Mouse (Mus musculus) heart, embryonic 10.5 days (tissue): Measurements from ENCODE around the gene Egfl8. TPM values are rescaled to one million over a fixed set of nuclear protein-coding genes. Genes with fewer than 3 reads are reported as not detected.

ENCODE experiments used
- DNase-seq: peaks from one replicate; pipeline ENCODE4 v3.0.0-alpha.2; 2017; ENCODE audit warnings: low spot score
- H3K27ac ChIP-seq: fragments of 300-500 bp; sonication (generic); 2 replicates; pipeline ENCODE4 v1.5.1; 2016; ENCODE audit warnings: mild to moderate bottlenecking
- H3K27me3 ChIP-seq: fragments of 300-500 bp; sonication (generic); 2 replicates; pipeline ENCODE4 v1.6.1; 2016; ENCODE audit warnings: mild to moderate bottlenecking; ENCODE audit not compliant: poor library complexity, insufficient read depth, severe bottlenecking
- H3K36me3 ChIP-seq: fragments of 300-500 bp; sonication (generic); 2 replicates; pipeline ENCODE4 v1.6.1; 2016; ENCODE audit warnings: mild to moderate bottlenecking, moderate library complexity
- H3K4me1 ChIP-seq: fragments of 300-500 bp; sonication (generic); 2 replicates; pipeline ENCODE4 v1.6.1; 2016; ENCODE audit warnings: mild to moderate bottlenecking
- H3K4me3 ChIP-seq: fragments of 300-500 bp; sonication (generic); 2 replicates; pipeline ENCODE4 v1.5.1; 2016; ENCODE audit warnings: mild to moderate bottlenecking, moderate library complexity
- H3K9me3 ChIP-seq: fragments of 300-500 bp; sonication (generic); 2 replicates; pipeline ENCODE4 v1.6.1; 2016; ENCODE audit warnings: mild to moderate bottlenecking, moderate library complexity
- WGBS: fragments of 180-500 bp; shearing (Covaris S2); methylation state at CpG from one replicate; pipeline ENCODE4 v1.1.7; 2016; 5-methylcytosine and 5-hydroxymethylcytosine counted together
- polyA plus RNA-seq: library from polyadenylated mRNA; unstranded; fragments of >200 nt; fragmentation: Nextera tagmentation; extraction: Ambion mirVana; gene quantifications from 2 replicates; pipeline ENCODE4 v1.2.1, GENCODE M21; 2016

Gene Egfl8
- polyA plus RNA-seq = 0.49 and 1.7 TPM in 2 replicates

DNA sequence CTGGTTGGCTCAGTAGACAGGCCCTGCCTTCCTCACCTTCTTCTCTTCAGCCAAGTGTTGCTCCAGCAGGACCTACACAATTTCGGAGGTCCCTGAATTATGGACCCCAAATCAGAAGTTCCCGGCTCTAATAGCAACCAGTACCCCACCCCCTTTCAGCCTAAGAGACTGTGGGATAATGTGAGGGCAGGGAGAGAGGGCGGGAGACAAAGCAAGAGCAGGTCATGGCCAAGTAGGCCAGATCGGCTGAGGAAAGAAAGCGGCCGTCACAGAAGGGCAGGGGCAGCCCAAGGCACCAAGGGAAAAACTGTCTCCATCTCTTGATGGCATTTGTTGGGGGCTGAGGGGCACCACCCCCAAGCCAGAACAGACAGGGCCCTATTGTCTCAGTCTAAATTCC lies at the start of gene Egfl8:
TSS of gene Egfl8 (minus strand) at position 101 of the 400 bp plus-strand sequence.
- H3K4me1 ChIP-seq = peaks cover 9% of the 10 kb centered on the region; the same call in 1 of the 2 replicates
- H3K4me3 ChIP-seq = no peak within 1 kb of the TSS
- 76% methylated on average over 6 of the region's 6 CpGs for WGBS
- no peak within 1 kb of the TSS for H3K27ac ChIP-seq
- no peaks in the 10 kb centered on the region for H3K9me3 ChIP-seq
- DNase-seq = no peak
- H3K27me3 ChIP-seq = no peaks in the 10 kb centered on the region
- H3K36me3 ChIP-seq = peaks cover 76% of the 10 kb centered on the region

DNA sequence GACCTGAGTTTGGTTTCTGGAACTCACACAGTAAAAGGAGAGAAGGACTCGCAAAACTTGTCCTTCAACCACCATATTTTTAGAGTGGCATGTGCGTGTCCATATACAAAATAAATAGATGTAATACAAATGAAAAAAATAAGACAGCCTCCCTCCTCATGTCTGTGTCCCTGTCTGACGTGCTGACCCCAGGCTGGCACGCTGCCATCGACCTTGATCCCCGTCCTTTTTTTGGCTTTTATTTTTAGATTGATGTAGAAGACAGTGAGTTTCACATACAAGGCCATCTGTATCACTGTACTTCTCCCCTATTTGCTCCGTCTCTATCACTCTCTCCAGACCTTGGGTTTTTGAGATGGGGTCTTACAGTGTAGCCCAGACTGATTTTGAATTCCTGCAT lies 48.7 kb upstream of the Egfl8 start:
- no peak overlapping the region for H3K4me3 ChIP-seq
- H3K27ac ChIP-seq = no peak overlapping the region
- no peak for DNase-seq
- WGBS = 68% methylated on average over 7 of the region's 7 CpGs
- H3K36me3 ChIP-seq = no peaks in the 10 kb centered on the region
- H3K27me3 ChIP-seq = peaks cover 58% of the 10 kb centered on the region
- H3K4me1 ChIP-seq = peaks cover 20% of the 10 kb centered on the region
- no peaks in the 10 kb centered on the region for H3K9me3 ChIP-seq

DNA sequence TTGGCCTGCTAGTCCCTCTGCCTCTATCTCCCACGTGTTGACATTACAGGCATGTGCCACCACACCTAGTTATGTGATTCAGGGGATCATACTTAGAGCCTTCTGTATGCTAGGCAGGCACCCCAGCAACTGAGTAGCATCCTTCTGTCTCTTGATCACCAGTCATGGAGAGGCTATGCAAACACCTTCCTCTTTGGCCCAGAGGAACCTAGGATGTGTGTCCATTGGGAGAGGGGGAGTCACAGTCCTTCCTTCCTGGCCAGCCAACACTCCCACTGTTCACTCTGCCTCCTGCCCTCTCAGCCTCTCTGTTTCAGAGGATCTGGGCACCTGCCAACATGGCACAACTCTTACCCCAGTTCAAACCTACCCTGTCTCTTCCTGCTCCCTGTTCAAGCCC lies 47.8 kb upstream of the Egfl8 start:
- WGBS = 48% methylated on average over 1 of the region's 1 CpGs
- Histone ChIP-seq H3K27ac (no peak overlapping the region), H3K4me1 (peaks cover 24% of the 10 kb centered on the region), H3K36me3 (no peaks in the 10 kb centered on the region), H3K9me3 (no peaks in the 10 kb centered on the region), H3K27me3 (peaks cover 60% of the 10 kb centered on the region), H3K4me3 (no peak overlapping the region)
- no peak for DNase-seq

DNA sequence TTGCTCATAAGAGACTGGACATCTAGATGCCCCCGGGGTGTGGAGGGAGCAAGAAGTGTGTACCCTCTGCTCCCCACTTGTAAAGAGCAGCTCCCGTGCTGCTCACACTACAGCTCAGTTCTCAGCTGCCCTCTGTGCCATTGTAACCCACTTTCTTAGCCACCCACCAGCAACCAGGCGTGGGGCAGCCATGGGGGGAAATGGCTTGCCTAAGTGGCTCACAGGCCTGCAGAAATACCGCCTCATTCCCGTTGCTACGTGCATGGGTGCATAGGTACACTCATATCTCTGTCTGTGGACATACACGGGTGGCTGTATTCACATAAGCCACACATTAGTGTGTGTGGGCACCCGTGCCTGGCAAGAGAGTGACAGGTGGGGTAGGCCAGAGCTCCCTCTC lies 47.2 kb upstream of the Egfl8 start:
- H3K27ac ChIP-seq = no peak overlapping the region
- WGBS = 83% methylated on average over 8 of the region's 8 CpGs
- no peak for DNase-seq
- peaks cover 24% of the 10 kb centered on the region for H3K4me1 ChIP-seq
- no peaks in the 10 kb centered on the region for H3K36me3 ChIP-seq
- H3K4me3 ChIP-seq = no peak overlapping the region
- peaks cover 62% of the 10 kb centered on the region for H3K27me3 ChIP-seq
- H3K9me3 ChIP-seq = no peaks in the 10 kb centered on the region

DNA sequence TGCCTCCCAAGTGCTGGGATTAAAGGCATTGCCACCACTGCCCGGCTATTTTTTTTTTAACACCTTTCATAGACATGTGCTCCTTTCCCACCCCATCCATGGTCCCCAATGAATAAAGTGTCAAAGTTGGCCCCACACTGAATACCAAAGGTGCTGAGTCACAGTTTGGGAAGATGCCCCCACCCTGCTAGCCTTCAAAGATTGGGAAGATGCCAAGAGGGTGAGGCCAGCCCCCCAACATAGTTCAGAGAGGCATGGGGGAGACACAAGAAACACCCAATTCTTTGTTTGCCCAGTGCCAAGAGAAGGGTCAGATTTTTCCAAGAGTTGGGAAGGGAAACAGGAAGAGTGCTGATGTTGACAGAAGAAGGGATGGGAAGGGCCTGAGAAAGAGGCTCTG lies 46.7 kb upstream of the Egfl8 start:
- 77% methylated on average over 1 of the region's 1 CpGs for WGBS
- Histone ChIP-seq H3K4me3 (no peak overlapping the region), H3K36me3 (no peaks in the 10 kb centered on the region), H3K9me3 (no peaks in the 10 kb centered on the region), H3K27me3 (peaks cover 62% of the 10 kb centered on the region), H3K27ac (no peak overlapping the region), H3K4me1 (peaks cover 24% of the 10 kb centered on the region)
- no peak for DNase-seq

DNA sequence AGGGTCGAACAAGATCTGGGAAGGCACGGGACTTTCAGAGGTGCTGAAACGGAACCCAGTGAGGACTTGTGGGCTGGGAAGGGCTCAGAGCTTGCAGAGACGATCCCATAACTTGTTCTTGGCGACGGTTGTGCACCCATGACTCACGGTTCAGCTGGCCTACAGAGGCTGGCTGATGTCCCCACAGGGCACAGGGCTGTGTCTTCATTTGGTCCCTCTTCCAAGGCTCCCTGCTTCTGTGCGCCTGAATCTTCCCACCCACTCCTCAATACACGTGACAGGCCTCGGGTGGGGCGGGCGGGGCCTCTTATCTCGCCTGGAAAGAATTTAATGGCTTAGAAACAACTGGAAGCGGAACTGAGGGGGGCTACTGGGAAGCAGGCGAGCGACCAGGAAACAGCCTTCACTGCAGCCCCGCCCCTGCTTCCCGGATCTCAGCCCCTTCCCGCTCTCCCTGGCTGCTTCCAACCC lies 45.4 kb upstream of the Egfl8 start:
- peaks cover 62% of the 10 kb centered on the region for H3K27me3 ChIP-seq
- DNase-seq = no peak
- H3K4me3 ChIP-seq = peak overlapping the region; percentile 43

DNA sequence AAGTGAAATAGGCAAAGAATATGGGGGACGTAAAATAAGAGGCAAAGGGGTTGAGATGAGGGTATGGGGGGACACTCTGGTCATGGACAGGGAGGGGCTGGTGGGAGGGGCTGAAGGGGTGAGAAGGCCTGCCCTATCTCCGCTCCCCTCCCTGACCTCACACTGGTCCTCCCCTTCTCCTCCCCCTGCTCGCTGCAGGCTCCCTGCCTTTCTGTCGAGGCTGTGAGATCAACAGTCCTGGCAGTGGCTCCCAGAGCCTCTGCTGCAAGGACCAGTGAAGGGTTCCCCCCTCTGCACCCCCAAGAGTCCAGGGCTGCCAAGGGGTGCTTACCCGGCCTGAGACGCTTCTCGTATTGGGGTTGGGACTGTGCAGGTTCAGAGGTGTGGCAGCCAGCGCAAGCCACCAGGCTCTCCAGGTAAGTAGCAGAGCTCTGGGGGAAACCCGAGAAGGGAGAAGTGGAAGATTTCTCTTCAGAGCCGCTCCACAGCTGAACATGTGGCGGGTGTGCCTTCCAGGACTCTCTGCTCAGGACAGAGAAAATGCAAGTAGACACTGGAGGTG lies 44.6 kb upstream of the Egfl8 start:
- H3K9me3 ChIP-seq = no peaks in the 10 kb centered on the region
- no peaks in the 10 kb centered on the region for H3K36me3 ChIP-seq
- no peak for DNase-seq
- H3K27me3 ChIP-seq = peaks cover 54% of the 10 kb centered on the region
- peaks cover 40% of the 10 kb centered on the region for H3K4me1 ChIP-seq
- no peak overlapping the region for H3K4me3 ChIP-seq
- WGBS = 41% methylated on average over 9 of the region's 11 CpGs
- no peak overlapping the region for H3K27ac ChIP-seq

More for the DNA sequence above, 45.4 kb upstream of the Egfl8 start:
- peaks cover 32% of the 10 kb centered on the region for H3K4me1 ChIP-seq
- whole genome bisulfite sequencing = 9% methylated on average over 19 of the region's 19 CpGs
- no peaks in the 10 kb centered on the region for H3K9me3 ChIP-seq
- H3K27ac ChIP-seq = 0 out of 2 replicates have a peak overlapping the region, but pooled peaks have one; percentile 16
- H3K36me3 ChIP-seq = no peaks in the 10 kb centered on the region

DNA sequence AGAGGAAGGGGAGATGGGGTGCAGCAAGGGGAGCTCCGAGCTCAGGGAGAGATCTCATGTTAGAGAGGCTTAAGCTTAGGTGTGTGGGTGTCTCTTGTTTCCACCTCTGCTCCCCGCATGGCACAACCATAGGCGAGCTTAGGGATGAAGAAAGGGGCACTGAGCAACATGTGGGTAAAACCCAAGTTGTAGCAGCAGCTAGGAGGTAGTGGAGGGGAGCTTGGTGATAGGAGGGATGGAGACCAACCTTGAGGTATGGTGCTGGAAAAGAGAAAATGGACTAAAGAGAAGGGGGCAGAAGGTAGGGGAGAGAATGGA lies 44.1 kb upstream of the Egfl8 start:
- H3K4me1 ChIP-seq = peaks cover 45% of the 10 kb centered on the region
- no peaks in the 10 kb centered on the region for H3K9me3 ChIP-seq
- H3K27ac ChIP-seq = no peak overlapping the region
- H3K27me3 ChIP-seq = peaks cover 54% of the 10 kb centered on the region
- no peaks in the 10 kb centered on the region for H3K36me3 ChIP-seq
- H3K4me3 ChIP-seq = no peak overlapping the region; the same call in 1 of the 2 replicates
- 56% methylated on average over 3 of the region's 3 CpGs for WGBS
- DNase-seq = no peak

DNA sequence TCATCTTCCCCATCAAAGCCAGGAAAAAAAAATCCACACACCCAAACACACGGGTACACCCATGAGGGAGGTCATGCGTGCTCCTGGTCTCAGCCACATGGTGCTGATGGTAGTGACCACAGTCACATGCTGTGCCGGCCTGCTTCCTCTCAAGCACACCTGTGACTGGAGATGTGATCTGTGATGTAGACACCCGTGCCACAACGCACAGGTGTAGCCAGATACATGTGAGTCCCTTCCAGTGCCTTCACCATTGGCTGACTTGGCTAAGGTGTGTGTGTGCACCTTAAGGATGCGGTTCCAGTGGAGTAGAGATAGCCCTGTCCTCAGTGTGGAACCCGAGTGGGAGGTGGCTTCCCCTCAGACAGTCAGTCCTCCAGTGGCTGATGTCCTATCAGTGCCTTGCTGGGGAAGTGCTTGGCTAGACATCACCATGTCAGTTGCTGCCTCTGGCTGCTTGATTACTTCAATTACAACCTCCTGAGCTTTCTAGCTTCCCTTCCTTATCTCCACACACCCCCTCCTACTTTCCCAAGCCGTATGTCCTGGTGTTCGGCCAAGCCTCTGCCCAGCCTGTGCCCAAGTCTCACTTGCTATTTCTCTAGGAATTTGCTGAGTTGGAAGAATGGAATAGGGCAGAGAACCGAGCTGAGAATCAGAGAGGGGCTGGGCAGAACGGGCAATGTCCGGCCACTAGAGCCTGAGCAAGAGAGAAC lies 43.6 kb upstream of the Egfl8 start:
- WGBS = 48% methylated on average over 12 of the region's 12 CpGs
- no peak overlapping the region for H3K27ac ChIP-seq
- no peaks in the 10 kb centered on the region for H3K9me3 ChIP-seq
- no peak overlapping the region; the same call in 1 of the 2 replicates for H3K4me3 ChIP-seq
- peaks cover 4% of the 10 kb centered on the region; the same call in 1 of the 2 replicates for H3K36me3 ChIP-seq
- H3K27me3 ChIP-seq = peaks cover 53% of the 10 kb centered on the region
- peaks cover 50% of the 10 kb centered on the region for H3K4me1 ChIP-seq
- DNase-seq = no peak

DNA sequence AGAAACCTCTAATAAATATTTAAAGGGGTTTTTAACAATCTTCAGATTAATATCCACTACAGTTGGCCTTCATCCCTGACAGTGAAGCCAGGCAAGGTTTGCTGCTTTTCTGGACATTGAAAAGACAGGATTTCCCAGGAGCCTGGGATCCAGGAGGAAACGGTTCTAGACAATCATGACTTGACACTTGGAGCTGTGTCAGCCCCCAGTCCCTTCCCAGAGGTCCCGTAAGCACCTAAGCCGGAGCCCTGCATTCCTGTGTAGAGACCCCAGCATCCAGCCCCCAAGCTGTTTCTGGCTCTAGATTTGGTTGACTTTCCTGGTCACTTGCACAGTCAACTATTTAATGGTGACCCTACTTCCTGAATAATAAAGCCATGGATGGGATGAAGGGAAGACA lies 42.8 kb upstream of the Egfl8 start:
- H3K9me3 ChIP-seq = no peaks in the 10 kb centered on the region
- DNase-seq = no peak
- H3K4me3 ChIP-seq = no peak overlapping the region
- no peak overlapping the region for H3K27ac ChIP-seq
- peaks cover 45% of the 10 kb centered on the region for H3K27me3 ChIP-seq
- H3K4me1 ChIP-seq = peaks cover 52% of the 10 kb centered on the region
- WGBS = 71% methylated on average over 3 of the region's 3 CpGs
- peaks cover 12% of the 10 kb centered on the region; the same call in 1 of the 2 replicates for H3K36me3 ChIP-seq

DNA sequence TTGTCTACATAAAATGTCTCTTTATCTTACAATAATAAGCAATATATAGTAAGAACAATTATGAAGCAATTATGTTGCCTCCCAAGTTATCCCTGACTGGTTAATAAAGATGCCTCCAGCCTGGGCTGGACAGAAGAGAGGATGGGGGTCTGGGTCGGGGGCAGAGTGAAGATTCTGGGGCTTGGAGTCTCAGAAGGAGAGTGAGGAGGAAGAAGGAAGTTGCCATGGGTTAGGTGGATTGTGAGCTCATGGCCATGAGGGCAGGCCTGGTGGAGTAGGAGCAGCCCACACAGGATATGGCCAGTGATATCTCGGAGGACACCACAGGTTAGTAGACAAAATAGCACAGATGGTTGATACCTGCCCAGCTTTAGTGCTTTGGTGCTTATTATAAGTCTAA lies 42.4 kb upstream of the Egfl8 start:
- peaks cover 16% of the 10 kb centered on the region for H3K36me3 ChIP-seq
- no peak overlapping the region for H3K27ac ChIP-seq
- no peak for DNase-seq
- no peaks in the 10 kb centered on the region for H3K9me3 ChIP-seq
- WGBS = 70% methylated on average over 2 of the region's 2 CpGs
- no peak overlapping the region for H3K4me3 ChIP-seq
- peaks cover 41% of the 10 kb centered on the region for H3K27me3 ChIP-seq
- peaks cover 52% of the 10 kb centered on the region for H3K4me1 ChIP-seq

DNA sequence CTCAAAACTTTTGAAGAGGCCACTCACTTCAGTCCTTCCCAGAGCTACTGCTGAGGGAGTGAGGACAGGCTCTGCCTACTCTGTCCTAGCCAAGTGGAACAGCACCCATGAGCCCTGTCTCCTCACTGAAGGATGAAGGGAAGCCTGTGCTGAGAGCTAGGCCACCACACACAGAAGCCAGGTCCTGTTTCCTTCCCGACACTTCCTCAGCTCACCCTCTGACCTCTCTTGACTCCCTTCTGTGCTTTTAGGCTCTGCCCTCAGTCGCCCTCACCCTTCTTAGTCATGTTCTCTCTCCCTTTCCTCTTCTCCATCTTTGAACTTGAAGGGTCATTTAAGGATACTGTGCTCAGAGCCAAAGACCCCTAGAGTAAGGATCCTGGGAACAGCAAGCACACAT lies 41.5 kb upstream of the Egfl8 start:
- WGBS = 27% methylated on average over 2 of the region's 2 CpGs
- no peaks in the 10 kb centered on the region for H3K9me3 ChIP-seq
- no peak overlapping the region for H3K27ac ChIP-seq
- no peak overlapping the region for H3K4me3 ChIP-seq
- peaks cover 52% of the 10 kb centered on the region for H3K4me1 ChIP-seq
- H3K27me3 ChIP-seq = peaks cover 33% of the 10 kb centered on the region
- no peak for DNase-seq
- H3K36me3 ChIP-seq = peaks cover 25% of the 10 kb centered on the region

DNA sequence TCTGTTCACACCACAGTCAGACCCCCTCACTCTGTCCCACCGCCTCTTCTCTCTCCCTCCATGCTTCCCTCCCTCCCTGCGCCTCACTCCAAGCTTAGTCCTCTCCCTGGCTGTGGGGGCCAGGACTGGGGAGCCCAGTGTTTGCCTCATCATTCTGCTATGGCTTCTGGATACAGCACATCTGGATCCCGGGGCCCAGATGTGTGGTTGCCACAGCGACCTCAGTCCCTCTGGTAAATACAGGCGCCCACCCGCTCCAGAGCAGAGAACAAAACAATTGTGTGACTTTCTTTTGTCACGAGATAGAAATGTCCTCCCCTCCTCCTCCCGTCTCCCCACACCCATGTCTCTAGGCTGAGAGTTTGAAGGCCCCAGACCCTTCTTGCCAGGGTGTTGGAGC lies 40.9 kb upstream of the Egfl8 start:
- Histone ChIP-seq H3K9me3 (no peaks in the 10 kb centered on the region), H3K4me3 (no peak overlapping the region), H3K4me1 (peaks cover 52% of the 10 kb centered on the region), H3K27me3 (peaks cover 33% of the 10 kb centered on the region), H3K36me3 (peaks cover 31% of the 10 kb centered on the region), H3K27ac (peak overlapping the region; percentile 32; the same call in 1 of the 2 replicates)
- DNase-seq = no peak
- 73% methylated on average over 8 of the region's 8 CpGs for WGBS
